Mouse (Mus musculus): ENCODE measurements at regions not wholly inside any gene's neighbourhood (a gene's known extent, or its start where the extent isn't known, plus 50 kb on each side); places are given as distances from the start of the nearest gene placed in this dataset.
A peak's percentile ranks its signal among the peaks of the same experiment; 100 is the strongest.

- DNase-seq (ENCODE audit: low spot score): no peak
Observed at GRCm38 (mm10) chr17:68120744-68121143, 116.8 kb upstream of the Arhgap28 start.

GRCm38 (mm10) chr17:68134373-68134772, 130.5 kb upstream of the Arhgap28 start:
- DNase-seq (ENCODE audit: low spot score): no peak

- DNase-seq (ENCODE audit: low spot score): no peak
Observed at GRCm38 (mm10) chr17:68135436-68135835, 131.5 kb upstream of the Arhgap28 start.

GRCm38 (mm10) chr17:68143307-68143706, 130.3 kb upstream of the L3mbtl4 start:
- no peak for DNase-seq (ENCODE audit: low spot score)

- DNase-seq (ENCODE audit: low spot score): no peak
Observed at GRCm38 (mm10) chr17:68149237-68149792, 124.3 kb upstream of the L3mbtl4 start.

GRCm38 (mm10) chr17:68152438-68153120, 121.0 kb upstream of the L3mbtl4 start:
- no peak for DNase-seq (ENCODE audit: low spot score)

- DNase-seq (ENCODE audit: low spot score): no peak
Observed at GRCm38 (mm10) chr17:68154879-68155278, 118.7 kb upstream of the L3mbtl4 start.

GRCm38 (mm10) chr17:68158172-68158651, 115.4 kb upstream of the L3mbtl4 start:
- no peak for DNase-seq (ENCODE audit: low spot score)

- no peak for DNase-seq (ENCODE audit: low spot score)
Observed at GRCm38 (mm10) chr17:68161107-68161506, 112.5 kb upstream of the L3mbtl4 start.

- no peak for DNase-seq (ENCODE audit: low spot score)
Observed at GRCm38 (mm10) chr17:68163545-68163944, 110.1 kb upstream of the L3mbtl4 start.

- no peak for DNase-seq (ENCODE audit: low spot score)
Observed at GRCm38 (mm10) chr17:68164666-68165065, 108.9 kb upstream of the L3mbtl4 start.

- peak; percentile 8 for DNase-seq (ENCODE audit: low spot score)
Observed at GRCm38 (mm10) chr17:68165171-68165825, 108.3 kb upstream of the L3mbtl4 start.

GRCm38 (mm10) chr17:68166397-68166796, 107.2 kb upstream of the L3mbtl4 start:
- peak; percentile 8 for DNase-seq (ENCODE audit: low spot score)

GRCm38 (mm10) chr17:68172838-68173237, 100.8 kb upstream of the L3mbtl4 start:
- no peak for DNase-seq (ENCODE audit: low spot score)

- DNase-seq (ENCODE audit: low spot score): peak; percentile 47
Observed at GRCm38 (mm10) chr17:68176611-68177165, 96.9 kb upstream of the L3mbtl4 start.

GRCm38 (mm10) chr17:68177835-68178234, 95.8 kb upstream of the L3mbtl4 start:
- DNase-seq (ENCODE audit: low spot score): peak; percentile 52

- no peak for DNase-seq (ENCODE audit: low spot score)
Observed at GRCm38 (mm10) chr17:68185385-68185784, 88.2 kb upstream of the L3mbtl4 start.

- no peak for DNase-seq (ENCODE audit: low spot score)
Observed at GRCm38 (mm10) chr17:68189888-68190287, 83.7 kb upstream of the L3mbtl4 start.

GRCm38 (mm10) chr17:68205545-68205944, 68.1 kb upstream of the L3mbtl4 start:
- no peak for DNase-seq (ENCODE audit: low spot score)

GRCm38 (mm10) chr17:68208837-68209236, 64.8 kb upstream of the L3mbtl4 start:
- no peak for DNase-seq (ENCODE audit: low spot score)

- no peak for DNase-seq (ENCODE audit: low spot score)
Observed at GRCm38 (mm10) chr17:68210313-68211254, 63.0 kb upstream of the L3mbtl4 start.

- no peak for DNase-seq (ENCODE audit: low spot score)
Observed at GRCm38 (mm10) chr17:68218246-68218645, 55.4 kb upstream of the L3mbtl4 start.
